Mouse (Mus musculus): ENCODE measurements at regions not wholly inside any gene's neighbourhood (a gene's known extent, or its start where the extent isn't known, plus 50 kb on each side); places are given as distances from the start of the nearest gene placed in this dataset.

DNA sequence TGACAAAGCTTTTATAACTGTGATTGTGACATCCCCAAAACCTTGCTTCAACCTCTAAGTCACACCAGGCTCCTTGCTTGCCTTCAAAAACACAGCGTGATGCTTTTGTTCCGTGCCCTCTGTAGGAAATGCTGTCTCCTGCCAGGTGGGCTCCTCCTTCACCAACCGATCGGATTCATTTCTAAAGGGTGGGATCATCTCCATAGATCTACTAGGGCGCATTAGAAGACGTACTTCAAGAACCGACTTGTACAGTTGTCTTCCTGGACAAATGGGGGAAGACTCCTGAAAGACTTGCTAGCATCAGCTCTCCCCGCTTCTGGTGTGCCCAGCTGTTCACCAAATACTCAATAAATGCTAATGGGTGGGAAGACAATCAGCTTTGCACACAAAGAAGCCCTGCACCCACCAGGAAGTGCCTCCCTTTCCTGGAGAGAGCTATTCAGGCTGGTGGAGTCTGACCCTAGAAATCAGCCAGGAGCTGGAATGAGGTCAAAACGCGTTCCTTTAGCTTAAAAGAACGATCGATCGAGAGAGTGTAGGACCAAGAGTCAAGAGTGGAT lies 53.0 kb downstream of the Hoxa1 start:
- H3K27me3 ChIP-seq (ENCODE audit: control insufficient read depth, insufficient read depth, low read length), result no peaks in the 10 kb centered on the region
- no peaks in the 10 kb centered on the region for H3K36me3 ChIP-seq (ENCODE audit: control insufficient read depth, insufficient read depth, low read length)
- H3K27ac ChIP-seq (ENCODE audit: insufficient read depth, low read length), result no peak overlapping the region
- H3K4me3 ChIP-seq (ENCODE audit: extremely low read depth, insufficient read depth, insufficient read length), result no peak overlapping the region
- no peak for DNase-seq (ENCODE audit: low read depth in 1 of 2, low spot score in 2 of 2)
- 35% methylated on average over 13 of the region's 13 CpGs for WGBS
- TF ChIP-seq CTCF (IDR thresholded peaks at IDR 0.05; ENCODE audit: extremely low read depth, insufficient read depth, insufficient read length, insufficient replicate concordance), result no peak
- TF ChIP-seq POLR2A (IDR thresholded peaks at IDR 0.05; ENCODE audit: low read depth, low read length), result no peak
- no peaks in the 10 kb centered on the region for H3K4me1 ChIP-seq (ENCODE audit: control insufficient read depth, insufficient read depth, insufficient read length)

DNA sequence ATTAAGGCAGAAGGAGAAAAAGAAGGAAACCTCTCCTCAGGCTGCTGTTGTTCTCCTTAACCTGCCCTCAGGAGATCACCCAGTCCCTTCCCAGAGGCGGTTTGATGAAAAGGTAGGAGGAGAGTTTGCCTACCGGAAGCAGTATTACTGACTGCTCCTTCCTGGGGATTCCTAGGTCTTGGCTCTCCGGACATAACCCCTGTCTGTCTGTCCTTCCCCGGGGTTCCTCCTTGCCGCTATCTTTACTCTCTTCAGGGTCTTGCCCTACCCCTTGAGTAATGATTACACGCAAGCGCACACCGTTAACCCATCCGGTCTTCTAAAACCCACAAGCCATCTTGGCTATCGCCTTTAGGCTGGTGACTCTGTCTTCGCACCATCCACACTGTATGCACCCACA lies 54.0 kb downstream of the Hoxa1 start:
- no peak for TF ChIP-seq CTCF (IDR thresholded peaks at IDR 0.05; ENCODE audit: extremely low read depth, insufficient read depth, insufficient read length, insufficient replicate concordance)
- no peak for TF ChIP-seq POLR2A (IDR thresholded peaks at IDR 0.05; ENCODE audit: low read depth, low read length)
- no peak for DNase-seq (ENCODE audit: low read depth in 1 of 2, low spot score in 2 of 2)
- H3K4me3 ChIP-seq (ENCODE audit: extremely low read depth, insufficient read depth, insufficient read length), result no peak overlapping the region
- WGBS, result 93% methylated on average over 11 of the region's 11 CpGs
- no peaks in the 10 kb centered on the region for H3K4me1 ChIP-seq (ENCODE audit: control insufficient read depth, insufficient read depth, insufficient read length)
- H3K36me3 ChIP-seq (ENCODE audit: control insufficient read depth, insufficient read depth, low read length), result no peaks in the 10 kb centered on the region
- no peak overlapping the region for H3K27ac ChIP-seq (ENCODE audit: insufficient read depth, low read length)
- H3K27me3 ChIP-seq (ENCODE audit: control insufficient read depth, insufficient read depth, low read length), result no peaks in the 10 kb centered on the region

DNA sequence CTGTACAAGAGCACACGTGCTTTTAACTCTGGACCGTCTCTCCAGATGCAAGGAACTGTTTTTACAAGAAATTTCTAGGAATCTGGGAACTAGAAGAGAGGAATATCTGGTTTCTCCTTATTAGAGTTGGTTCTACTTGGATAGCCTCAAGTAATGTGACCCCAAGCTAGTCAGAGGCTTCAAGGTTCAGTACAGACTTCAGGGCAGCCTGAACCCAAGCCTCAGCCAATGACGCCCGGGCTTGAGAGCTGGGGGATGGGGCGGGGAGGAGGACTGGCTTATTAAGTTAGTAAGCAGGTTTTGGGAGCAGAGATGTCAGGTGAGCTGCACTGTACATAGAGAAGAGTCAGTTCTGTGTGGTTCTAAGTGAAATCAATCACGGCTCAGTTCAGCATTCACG lies 54.5 kb downstream of the Hoxa1 start:
- TF ChIP-seq POLR2A (IDR thresholded peaks at IDR 0.05; ENCODE audit: low read depth, low read length) (no peak), CTCF (IDR thresholded peaks at IDR 0.05; ENCODE audit: extremely low read depth, insufficient read depth, insufficient read length, insufficient replicate concordance) (no peak)
- H3K27me3 ChIP-seq (ENCODE audit: control insufficient read depth, insufficient read depth, low read length), result no peaks in the 10 kb centered on the region
- H3K27ac ChIP-seq (ENCODE audit: insufficient read depth, low read length), result no peak overlapping the region
- DNase-seq (ENCODE audit: low read depth in 1 of 2, low spot score in 2 of 2), result no peak
- no peaks in the 10 kb centered on the region for H3K4me1 ChIP-seq (ENCODE audit: control insufficient read depth, insufficient read depth, insufficient read length)
- 85% methylated on average over 7 of the region's 7 CpGs for WGBS
- H3K4me3 ChIP-seq (ENCODE audit: extremely low read depth, insufficient read depth, insufficient read length), result no peak overlapping the region
- H3K36me3 ChIP-seq (ENCODE audit: control insufficient read depth, insufficient read depth, low read length), result no peaks in the 10 kb centered on the region

DNA sequence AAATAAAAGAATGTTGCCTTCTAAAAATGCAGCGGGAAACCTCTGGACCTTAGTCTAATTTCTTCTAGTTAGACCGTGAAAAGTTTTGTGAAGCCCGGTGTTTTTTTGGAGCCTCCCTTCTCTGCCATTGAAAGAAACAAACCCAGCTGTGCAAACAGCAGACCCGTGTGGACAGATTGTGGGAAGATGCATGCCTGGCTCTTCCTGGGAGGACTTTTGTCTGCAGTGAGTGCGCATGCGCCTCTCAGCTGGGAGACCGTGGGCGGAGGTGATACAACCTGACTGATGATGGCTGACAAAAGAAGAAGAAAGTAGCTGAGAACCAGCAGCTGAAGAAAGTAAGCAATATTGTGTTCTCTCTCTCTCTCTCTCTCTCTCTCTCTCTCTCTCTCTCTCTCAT lies 55.4 kb downstream of the Hoxa1 start:
- H3K27me3 ChIP-seq (ENCODE audit: control insufficient read depth, insufficient read depth, low read length), result no peaks in the 10 kb centered on the region
- TF ChIP-seq POLR2A (IDR thresholded peaks at IDR 0.05; ENCODE audit: low read depth, low read length) (no peak), CTCF (IDR thresholded peaks at IDR 0.05; ENCODE audit: extremely low read depth, insufficient read depth, insufficient read length, insufficient replicate concordance) (no peak)
- no peak overlapping the region for H3K4me3 ChIP-seq (ENCODE audit: extremely low read depth, insufficient read depth, insufficient read length)
- no peak for DNase-seq (ENCODE audit: low read depth in 1 of 2, low spot score in 2 of 2)
- no peaks in the 10 kb centered on the region for H3K36me3 ChIP-seq (ENCODE audit: control insufficient read depth, insufficient read depth, low read length)
- H3K4me1 ChIP-seq (ENCODE audit: control insufficient read depth, insufficient read depth, insufficient read length), result no peaks in the 10 kb centered on the region
- H3K27ac ChIP-seq (ENCODE audit: insufficient read depth, low read length), result no peak overlapping the region
- WGBS, result 69% methylated on average over 8 of the region's 8 CpGs

DNA sequence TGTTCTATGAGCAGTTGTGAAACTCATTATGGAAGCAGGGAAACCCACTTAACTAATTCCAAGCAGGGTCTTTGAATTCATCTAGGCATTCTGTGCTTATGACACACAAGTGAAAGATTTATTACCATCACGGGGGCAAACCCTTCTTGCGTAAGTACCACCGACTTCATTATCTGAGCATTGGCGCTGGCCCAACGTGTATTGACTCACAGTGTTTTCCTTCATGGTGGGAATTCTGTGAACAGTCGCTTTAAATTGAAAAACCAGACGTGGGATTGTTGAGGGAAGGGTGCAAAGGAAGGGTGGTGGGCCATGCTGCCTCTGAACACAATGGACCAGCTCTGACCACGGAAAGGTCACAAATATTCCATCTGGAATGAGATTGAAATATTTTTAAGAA lies 55.9 kb downstream of the Hoxa1 start:
- Histone ChIP-seq H3K27me3 (ENCODE audit: control insufficient read depth, insufficient read depth, low read length) (no peaks in the 10 kb centered on the region), H3K4me3 (ENCODE audit: extremely low read depth, insufficient read depth, insufficient read length) (no peak overlapping the region), H3K27ac (ENCODE audit: insufficient read depth, low read length) (no peak overlapping the region), H3K36me3 (ENCODE audit: control insufficient read depth, insufficient read depth, low read length) (no peaks in the 10 kb centered on the region), H3K4me1 (ENCODE audit: control insufficient read depth, insufficient read depth, insufficient read length) (no peaks in the 10 kb centered on the region)
- WGBS, result 49% methylated on average over 8 of the region's 8 CpGs
- no peak for DNase-seq (ENCODE audit: low read depth in 1 of 2, low spot score in 2 of 2)
- no peak for TF ChIP-seq CTCF (IDR thresholded peaks at IDR 0.05; ENCODE audit: extremely low read depth, insufficient read depth, insufficient read length, insufficient replicate concordance)
- TF ChIP-seq POLR2A (IDR thresholded peaks at IDR 0.05; ENCODE audit: low read depth, low read length), result no peak

DNA sequence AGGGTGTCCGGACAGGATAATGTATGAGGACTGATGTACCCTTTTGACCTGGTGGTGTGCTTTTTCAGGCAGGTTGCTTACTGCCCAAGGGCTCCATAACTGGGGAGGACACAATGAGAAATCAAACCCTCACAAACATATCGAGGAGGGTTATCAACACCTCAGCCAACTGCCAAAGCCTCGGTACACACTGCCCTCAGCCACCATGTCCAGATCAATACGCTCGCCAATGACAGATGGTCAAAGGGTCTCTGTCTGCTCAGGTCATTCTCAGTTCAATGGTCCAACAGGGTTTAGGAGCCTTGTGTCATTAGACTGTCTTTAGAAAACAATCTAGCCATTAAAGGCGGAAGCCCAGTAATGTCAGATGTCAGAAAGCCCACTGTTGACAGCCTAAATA lies 56.9 kb downstream of the Hoxa1 start:
- Histone ChIP-seq H3K4me1 (ENCODE audit: control insufficient read depth, insufficient read depth, insufficient read length) (no peaks in the 10 kb centered on the region), H3K27me3 (ENCODE audit: control insufficient read depth, insufficient read depth, low read length) (no peaks in the 10 kb centered on the region), H3K36me3 (ENCODE audit: control insufficient read depth, insufficient read depth, low read length) (no peaks in the 10 kb centered on the region), H3K27ac (ENCODE audit: insufficient read depth, low read length) (no peak overlapping the region), H3K4me3 (ENCODE audit: extremely low read depth, insufficient read depth, insufficient read length) (no peak overlapping the region)
- 92% methylated on average over 6 of the region's 6 CpGs for WGBS
- TF ChIP-seq POLR2A (IDR thresholded peaks at IDR 0.05; ENCODE audit: low read depth, low read length) (no peak), CTCF (IDR thresholded peaks at IDR 0.05; ENCODE audit: extremely low read depth, insufficient read depth, insufficient read length, insufficient replicate concordance) (no peak)
- no peak for DNase-seq (ENCODE audit: low read depth in 1 of 2, low spot score in 2 of 2)

DNA sequence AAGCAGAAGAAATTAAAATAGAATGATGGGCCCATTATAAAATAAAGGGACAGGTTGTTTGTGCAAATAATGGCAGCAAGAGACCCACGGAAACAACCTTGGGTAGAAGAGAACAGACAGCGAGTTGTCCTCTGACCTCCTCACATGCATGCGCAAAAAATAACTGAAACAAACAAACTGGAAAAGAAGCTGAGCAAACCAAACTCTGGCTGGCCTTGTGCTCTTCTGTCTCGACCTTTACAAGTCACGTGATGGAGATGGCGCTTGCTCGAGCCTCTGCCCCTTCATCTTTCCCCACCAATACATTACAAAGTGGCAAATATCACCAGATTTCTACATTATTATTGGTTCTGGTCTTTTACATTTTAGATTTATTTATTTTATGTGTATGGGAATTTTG lies 59.3 kb downstream of the Hoxa1 start:
- Histone ChIP-seq H3K4me1 (ENCODE audit: control insufficient read depth, insufficient read depth, insufficient read length) (no peaks in the 10 kb centered on the region; the same call in 1 of the 2 replicates), H3K36me3 (ENCODE audit: control insufficient read depth, insufficient read depth, low read length) (no peaks in the 10 kb centered on the region), H3K27me3 (ENCODE audit: control insufficient read depth, insufficient read depth, low read length) (no peaks in the 10 kb centered on the region), H3K4me3 (ENCODE audit: extremely low read depth, insufficient read depth, insufficient read length) (no peak overlapping the region), H3K27ac (ENCODE audit: insufficient read depth, low read length) (no peak overlapping the region)
- DNase-seq (ENCODE audit: low read depth in 1 of 2, low spot score in 2 of 2), result no peak
- no peak for TF ChIP-seq CTCF (IDR thresholded peaks at IDR 0.05; ENCODE audit: extremely low read depth, insufficient read depth, insufficient read length, insufficient replicate concordance)
- no peak for TF ChIP-seq POLR2A (IDR thresholded peaks at IDR 0.05; ENCODE audit: low read depth, low read length)
- 92% methylated on average over 7 of the region's 7 CpGs for WGBS
